ENCODE assay signal across 21 mouse cellular contexts in genomic region chr9:123174356-123174755, GRCm38 (mm10). TPM values are rescaled to one million over a fixed set of nuclear protein-coding genes. Genes with fewer than 3 reads are reported as not detected.
"Had no signal": no experiment of that assay in that cellular context is flagged by ENCODE, and none has a peak within 500 bp of the region (broad histone marks: within the 10 kb centered on the region; RNA-seq: fewer than 3 reads in every experiment).

No protein-coding gene starts in this region.

- DNase-seq: kidney, adult 11 months; kidney, adult 8-10 months; kidney, postnatal 14 days; kidney, postnatal 4 days; left cerebral cortex, postnatal 4 days; liver, postnatal 0 days; lung, embryonic 14.5 days; right cerebral cortex, postnatal 25 days; thymus, adult 18-20 months; thymus, postnatal 36 days had no signal

- H3K4me2 ChIP-seq: limb, embryonic 12.5 days; limb, embryonic 15.5 days; liver, embryonic 11.5 days; lung, embryonic 14.5 days; midbrain, embryonic 12.5 days; midbrain, embryonic 15.5 days; neural tube, embryonic 12.5 days; neural tube, embryonic 15.5 days; stomach, embryonic 15.5 days had no signal

- H3K9ac ChIP-seq: limb, embryonic 12.5 days; limb, embryonic 15.5 days; liver, embryonic 14.5 days; liver, postnatal 0 days; lung, embryonic 14.5 days; midbrain, embryonic 12.5 days; midbrain, embryonic 15.5 days; neural tube, embryonic 12.5 days; neural tube, embryonic 15.5 days; stomach, embryonic 15.5 days had no signal

- H3K36me3 ChIP-seq: limb, embryonic 12.5 days; limb, embryonic 15.5 days; midbrain, embryonic 12.5 days; midbrain, embryonic 15.5 days; neural tube, embryonic 12.5 days; neural tube, embryonic 15.5 days; stomach, embryonic 15.5 days had no signal

- H3K27me3 ChIP-seq: limb, embryonic 12.5 days; limb, embryonic 15.5 days; midbrain, embryonic 12.5 days; midbrain, embryonic 15.5 days; neural tube, embryonic 12.5 days; neural tube, embryonic 15.5 days; stomach, embryonic 15.5 days had no signal

- ATAC-seq: liver, postnatal 0 days; lung, postnatal 0 days; midbrain, embryonic 15.5 days had no signal

- H3K4me1 ChIP-seq: limb, embryonic 12.5 days; limb, embryonic 15.5 days; midbrain, embryonic 15.5 days; neural tube, embryonic 12.5 days; neural tube, embryonic 15.5 days; stomach, embryonic 15.5 days had no signal

- H3K27ac ChIP-seq: limb, embryonic 12.5 days; limb, embryonic 15.5 days; liver, embryonic 14.5 days; macrophage; midbrain, embryonic 12.5 days; midbrain, embryonic 15.5 days; neural tube, embryonic 12.5 days; neural tube, embryonic 15.5 days; stomach, embryonic 15.5 days had no signal

- H3K4me3 ChIP-seq: limb, embryonic 12.5 days; limb, embryonic 15.5 days; midbrain, embryonic 12.5 days; midbrain, embryonic 15.5 days; neural tube, embryonic 12.5 days; neural tube, embryonic 15.5 days; stomach, embryonic 15.5 days had no signal

- H3K9me3 ChIP-seq: limb, embryonic 12.5 days; limb, embryonic 15.5 days; midbrain, embryonic 12.5 days; midbrain, embryonic 15.5 days; neural tube, embryonic 12.5 days; neural tube, embryonic 15.5 days; stomach, embryonic 15.5 days had no signal

RNA-seq across cellular contexts. Expression of gene Clec3b, which starts 23.6 kb away (rescaled TPM):
- polyA plus RNA-seq: limb, embryonic 12.5 days; liver, embryonic 11.5 days; liver, postnatal 0 days; lung, embryonic 14.5 days; macrophage; neural tube, embryonic 12.5 days had no signal

RNA-seq across cellular contexts. Expression of gene Cdcp1, which starts 41.5 kb away (rescaled TPM):
- polyA plus RNA-seq: macrophage had no signal
